Mouse (Mus musculus) E14TG2a.4 (cell line): ENCODE results near the gene 1700001P01Rik.

Source experiments
- CTCF ChIP-seq: conservative IDR thresholded peaks from 2 replicates; pipeline ENCODE4 v1.5.1; 2014; ENCODE audit warnings: low read length
- POU5F1 ChIP-seq: IDR thresholded peaks from 2 replicates; pipeline ENCODE4 v1.6.1; 2014; ENCODE audit warnings: low read length, borderline replicate concordance

- TF ChIP-seq CTCF (no peak), POU5F1 (no peak)
Observed at GRCm38 (mm10) chr11:97748496-97748895, 27.2 kb downstream of the 1700001P01Rik start.
